Mouse (Mus musculus) adrenal gland, adult (tissue): ENCODE results near the gene Cand2.
A peak's percentile ranks its signal among the peaks of the same experiment; 100 is the strongest.

Experiments used
- DNase-seq, 2 experiments: peaks; one replicate each; pipeline ENCODE4 v3.0.0; 2022 to 2023; ENCODE audit warnings: low spot score in 1 of 2; ENCODE audit not compliant: inconsistent age in 2 of 2

The Cand2 gene

GRCm38 (mm10) chr6:115823850-115824464, 49.6 kb downstream of the Cand2 start:
- DNase-seq: peak; percentile 54 to 84

DNA sequence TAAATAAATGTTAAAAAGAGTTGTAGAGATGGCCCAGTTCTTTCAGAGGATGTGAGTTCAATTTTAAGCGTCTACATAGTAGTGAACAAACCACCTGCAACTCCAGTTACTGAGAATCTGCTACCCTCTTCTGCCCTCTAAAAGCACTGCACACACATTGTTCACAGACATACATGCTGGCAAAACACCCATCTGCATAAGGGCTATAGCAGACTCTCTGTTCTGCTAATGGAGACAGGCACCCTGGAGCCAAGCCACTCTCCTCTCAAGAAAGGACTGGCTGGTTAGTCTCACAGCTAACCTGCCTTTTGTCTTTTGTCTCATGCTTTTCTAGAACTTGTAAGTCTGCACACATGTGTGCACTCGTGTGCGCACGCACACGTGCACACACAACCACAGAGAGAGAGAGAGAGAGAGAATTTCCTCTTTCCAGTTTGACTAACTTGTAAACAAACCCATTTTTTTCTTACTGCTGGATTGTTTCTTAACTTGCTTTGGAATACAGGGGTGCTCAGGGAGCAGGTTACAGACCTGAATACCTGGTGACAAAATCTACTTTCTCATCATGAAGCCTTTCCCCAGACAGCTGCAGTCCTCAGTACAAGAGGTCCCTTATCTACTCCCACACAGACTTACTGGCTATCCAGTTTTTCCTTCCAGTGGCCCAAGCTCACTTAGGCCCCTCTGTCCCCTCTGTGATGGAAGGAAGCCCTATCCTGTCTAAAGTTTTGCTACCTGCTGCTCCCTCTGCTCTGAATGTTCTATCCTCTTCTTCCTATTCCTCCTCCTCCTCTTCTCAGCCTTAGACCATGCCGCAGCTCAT, 56.7 kb downstream of the Cand2 start:
- no peak for DNase-seq

- no peak for DNase-seq
Observed at GRCm38 (mm10) chr6:115832152-115832850, 58.0 kb downstream of the Cand2 start.

GRCm38 (mm10) chr6:115833861-115834260, 59.5 kb downstream of the Cand2 start:
- DNase-seq: no peak

DNA sequence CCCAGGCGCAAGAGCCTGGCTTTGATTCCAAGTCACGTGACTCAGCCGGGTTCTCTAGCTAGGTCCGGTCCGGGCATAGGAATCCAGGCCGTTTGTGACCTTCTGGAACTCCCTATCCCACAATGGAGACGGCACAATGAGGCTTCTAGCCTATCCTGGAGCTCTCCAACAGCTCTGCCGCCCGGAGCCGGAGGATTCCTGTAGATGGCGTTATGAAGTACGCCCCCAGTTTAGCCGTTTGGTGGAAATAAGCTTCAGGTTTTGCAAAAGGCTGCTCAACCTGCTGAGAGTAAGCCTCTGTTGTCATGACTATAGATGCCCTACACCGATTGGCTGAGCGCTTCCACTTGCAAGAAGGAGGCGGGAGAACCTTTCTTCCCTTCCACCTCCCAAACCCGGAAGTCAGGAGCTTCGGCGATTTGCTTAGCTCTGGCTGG, 63.8 kb downstream of the Cand2 start, which contains the start of gene Efcab12:
Gene Efcab12 (minus strand): TSS at position 252 of the 437 bp plus-strand sequence.
- peak; percentile 77 to 91 for DNase-seq

DNA sequence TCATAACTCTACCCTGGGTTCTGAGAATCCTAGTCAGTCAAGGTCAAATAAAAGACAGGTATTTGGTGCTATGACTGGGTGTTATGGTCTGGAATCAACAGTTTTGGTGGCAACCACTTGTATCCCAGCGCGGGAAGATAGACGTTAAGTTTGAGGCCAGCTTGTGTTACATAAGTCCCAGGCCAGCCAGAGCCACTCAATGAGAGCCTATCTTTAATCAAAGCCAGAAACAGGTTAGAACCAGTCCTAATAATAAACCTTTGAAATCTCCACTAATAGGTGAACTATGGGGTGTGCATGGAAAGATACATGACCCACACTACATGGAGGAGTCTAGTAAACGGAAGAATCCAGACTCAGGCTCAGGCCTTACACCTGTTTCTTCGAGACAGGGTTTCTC, 64.4 kb downstream of the Cand2 start:
- DNase-seq: no peak

DNA sequence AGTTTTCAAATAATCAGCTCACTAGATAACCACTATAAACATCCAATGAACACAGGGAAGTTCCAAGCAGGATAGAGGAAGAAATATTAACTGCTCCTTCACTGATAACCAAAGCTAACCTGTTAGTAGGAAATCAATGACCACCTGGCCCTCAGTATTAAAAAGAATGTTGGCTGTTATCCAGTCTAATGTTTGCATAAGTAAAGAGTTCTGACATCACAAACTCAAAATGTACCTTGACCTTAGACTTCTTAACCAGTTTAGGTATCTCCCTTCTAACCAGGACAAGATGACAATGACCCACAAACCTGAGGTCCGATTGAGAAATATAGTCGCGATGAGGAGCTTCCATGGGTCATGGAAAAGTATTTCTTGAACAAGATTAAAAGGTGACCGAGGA, 70.7 kb downstream of the Cand2 start:
- no peak for DNase-seq

- DNase-seq: peak; percentile 49 to 82
Observed at GRCm38 (mm10) chr6:115846640-115847411, 72.5 kb downstream of the Cand2 start.

GRCm38 (mm10) chr6:115848598-115849304, 74.4 kb downstream of the Cand2 start:
- no peak for DNase-seq

GRCm38 (mm10) chr6:115852446-115853090, 78.2 kb downstream of the Cand2 start:
- no peak for DNase-seq

DNA sequence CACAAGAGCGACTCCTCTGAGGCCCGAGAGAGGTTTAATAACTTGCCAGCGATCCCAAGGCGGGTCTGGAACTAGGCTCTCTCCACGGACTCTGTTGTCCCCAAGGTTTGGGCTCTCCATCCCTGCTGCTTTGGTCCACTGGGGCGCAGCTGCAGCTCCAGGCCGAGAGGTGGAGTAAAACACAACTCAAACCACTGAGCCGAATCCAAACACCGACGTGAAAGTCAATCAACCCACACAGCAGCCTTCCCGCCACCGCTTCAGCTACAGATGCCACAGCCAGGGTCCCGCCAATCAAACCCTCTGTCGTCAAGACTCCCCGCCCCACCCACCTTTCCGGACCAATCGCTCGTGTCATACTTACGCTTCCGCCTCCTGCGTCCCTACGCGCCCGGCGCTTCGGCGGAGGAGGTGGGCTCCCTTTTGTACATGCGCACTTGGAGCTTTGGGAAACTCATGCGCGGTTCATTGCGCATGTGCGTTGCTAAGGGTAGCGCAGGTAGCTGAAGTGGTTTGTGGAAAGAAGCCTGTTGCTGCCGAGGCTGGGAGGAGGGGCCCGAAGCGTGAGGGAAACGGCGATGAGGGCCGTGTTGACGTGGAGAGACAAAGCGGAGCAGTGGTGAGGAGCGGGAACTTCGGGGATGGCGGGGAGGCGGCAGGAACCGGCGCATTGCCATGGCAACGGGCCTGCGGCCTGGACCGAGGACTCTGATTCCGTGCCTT, 78.9 kb downstream of the Cand2 start, which contains the start of the genes Mbd4 and Ift122:
Gene Mbd4 (minus strand): TSS at position 281 of the 723 bp plus-strand sequence.
Gene Ift122 (plus strand): TSS at position 380 of the 723 bp plus-strand sequence.
- DNase-seq: peak; percentile 99

- no peak for DNase-seq
Observed at GRCm38 (mm10) chr6:115853985-115854384, 79.6 kb downstream of the Cand2 start.

GRCm38 (mm10) chr6:115854432-115854831, 80.1 kb downstream of the Cand2 start:
- peak in 1 of 2 experiments; percentile 57 for DNase-seq
